Mouse (Mus musculus) left cerebral cortex, postnatal 36 days (tissue): ENCODE measurements at regions not wholly inside any gene's neighbourhood (a gene's known extent, or its start where the extent isn't known, plus 50 kb on each side); places are given as distances from the start of the nearest gene placed in this dataset.
"Not testable (repeated sequence)": the region's sequence is repeated elsewhere in the genome, so short reads cannot be mapped to it uniquely, and the experiment has no call there.

Experiments used
- DNase-seq, 2 experiments: peaks; one replicate each; pipeline ENCODE4 v3.0.0; 2021 to 2022; ENCODE audit warnings: low spot score in 2 of 2, mixed read lengths in 1 of 2
- intact Hi-C: fragments of 180-260 bp; cut with DNase I; formaldehyde crosslinking; loops from one replicate; pipeline ENCODE4 v1.15.1; 2025

- DNase-seq, result no peak
- intact Hi-C loops, result no loop called here
These were observed 107.5 kb upstream of the Rnf152 start for GRCm38 (mm10) chr1:105463819-105464614.

- no peak for DNase-seq
- intact Hi-C loops, result no loop called here
These were observed 106.2 kb upstream of the Rnf152 start for GRCm38 (mm10) chr1:105462695-105463094.

- DNase-seq, intact Hi-C loops: not testable (repeated sequence)
These were observed 99.3 kb upstream of the Rnf152 start for GRCm38 (mm10) chr1:105455783-105456182.

DNA sequence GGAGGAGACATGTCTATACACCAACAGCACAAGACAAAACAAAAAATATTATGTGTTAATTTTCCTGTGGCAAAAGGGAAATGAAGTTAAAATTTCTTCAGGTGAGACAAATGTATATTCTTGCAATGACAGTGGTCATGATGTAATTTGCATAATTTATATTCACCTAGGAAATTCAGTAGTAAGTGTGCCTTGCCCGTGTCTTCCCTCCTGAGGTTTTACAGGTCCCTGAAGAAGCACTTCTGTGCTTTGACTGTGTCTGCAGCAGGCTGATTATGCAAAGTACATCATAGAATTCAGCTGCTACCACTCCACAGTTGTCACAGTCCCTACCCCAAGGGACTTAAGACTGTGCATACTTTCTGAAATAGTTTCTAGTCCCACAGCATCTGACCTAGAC, 98.2 kb upstream of the Rnf152 start:
- intact Hi-C loops, result no loop called here
- no peak for DNase-seq

- intact Hi-C loops, result loop anchor here (10.0 kb wide), 1 partner anchor 461 kb away; no protein-coding TSS in a partner anchor
- no peak for DNase-seq
These were observed 89.7 kb upstream of the Rnf152 start for GRCm38 (mm10) chr1:105446212-105446611.

GRCm38 (mm10) chr1:105443546-105443945, 87.0 kb upstream of the Rnf152 start:
- intact Hi-C loops, result loop anchor here (10.0 kb wide), 1 partner anchor 459 kb away; no protein-coding TSS in a partner anchor
- DNase-seq, result no peak

GRCm38 (mm10) chr1:105440296-105440695, 83.8 kb upstream of the Rnf152 start:
- intact Hi-C loops, result loop anchor here (10.0 kb wide), 1 partner anchor 455 kb away; no protein-coding TSS in a partner anchor
- no peak for DNase-seq

GRCm38 (mm10) chr1:105434631-105435403, 78.3 kb upstream of the Rnf152 start:
- peak; percentile 8 to 13 for DNase-seq

DNA sequence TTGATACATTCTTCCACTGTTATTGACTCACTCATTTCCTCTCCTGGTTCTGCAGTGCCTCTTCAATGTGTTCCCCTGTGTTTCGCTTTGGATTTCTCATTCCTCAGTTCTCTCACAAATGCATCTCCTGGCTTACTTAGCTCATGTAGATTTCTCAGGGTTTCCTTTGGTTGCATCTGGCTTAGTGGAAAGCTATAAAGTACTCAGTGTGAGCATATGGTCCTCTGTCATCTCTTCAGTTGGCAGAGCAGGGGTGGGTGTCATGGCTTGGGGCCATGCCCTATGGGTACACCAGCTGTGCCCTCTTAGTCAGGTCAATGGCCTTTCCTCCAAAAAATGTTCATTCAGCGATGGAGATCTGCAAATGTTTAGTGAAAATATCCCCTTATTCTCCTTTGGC, 77.4 kb upstream of the Rnf152 start:
- DNase-seq, result no peak
- intact Hi-C loops, result no loop called here

More at GRCm38 (mm10) chr1:105434631-105435403, 78.3 kb upstream of the Rnf152 start:
- intact Hi-C loops, result no loop called here

GRCm38 (mm10) chr1:105431803-105432202, 75.3 kb upstream of the Rnf152 start:
- DNase-seq, result no peak
- intact Hi-C loops, result no loop called here

DNA sequence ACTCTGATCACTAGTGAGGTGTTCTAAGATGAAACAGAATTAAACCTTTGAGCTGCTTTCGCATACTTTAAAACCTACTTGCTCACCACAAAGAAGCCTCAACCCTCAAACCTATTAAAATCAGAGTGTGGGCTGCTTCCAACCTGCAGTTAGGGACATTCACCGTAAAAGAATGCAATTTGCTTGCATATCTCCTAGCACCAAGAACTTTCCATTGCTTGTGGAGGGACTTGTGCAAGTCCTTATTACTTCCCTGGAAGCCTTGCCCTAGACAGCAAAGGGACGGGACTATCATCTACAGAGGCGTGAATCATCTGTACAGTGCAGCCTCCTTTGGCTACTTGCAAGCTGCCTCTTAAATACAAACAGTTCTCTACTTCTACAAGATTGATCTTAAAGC, 74.2 kb upstream of the Rnf152 start:
- intact Hi-C loops, result no loop called here
- DNase-seq, result no peak

DNA sequence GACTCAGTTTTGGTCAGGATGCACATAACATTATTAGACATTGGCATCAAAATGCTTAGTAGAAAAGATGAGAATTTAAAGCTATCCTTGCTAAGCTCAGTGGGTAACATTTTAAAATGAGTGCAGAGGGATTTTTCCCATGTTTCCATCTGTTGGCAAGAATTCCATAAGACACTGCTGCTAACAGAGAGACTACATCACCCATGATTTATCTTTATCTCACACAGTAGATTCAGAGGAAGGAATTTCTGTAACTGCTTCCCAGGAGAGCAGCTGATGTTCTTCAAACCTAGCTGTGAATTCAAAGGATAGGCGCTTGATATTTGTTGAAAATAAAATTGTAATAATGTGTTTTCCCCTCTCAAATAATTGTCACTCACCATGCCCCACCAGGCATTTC, 71.7 kb upstream of the Rnf152 start:
- DNase-seq, result no peak
- intact Hi-C loops, result no loop called here

- intact Hi-C loops, result no loop called here
These were observed 69.6 kb upstream of the Rnf152 start for GRCm38 (mm10) chr1:105426086-105426485.

GRCm38 (mm10) chr1:105423380-105423779, 66.9 kb upstream of the Rnf152 start:
- intact Hi-C loops, result no loop called here
- no peak for DNase-seq

More at GRCm38 (mm10) chr1:105426086-105426485, 69.6 kb upstream of the Rnf152 start:
- DNase-seq, result no peak

GRCm38 (mm10) chr1:105422945-105423344, 66.4 kb upstream of the Rnf152 start:
- intact Hi-C loops, result no loop called here
- DNase-seq, result no peak

DNA sequence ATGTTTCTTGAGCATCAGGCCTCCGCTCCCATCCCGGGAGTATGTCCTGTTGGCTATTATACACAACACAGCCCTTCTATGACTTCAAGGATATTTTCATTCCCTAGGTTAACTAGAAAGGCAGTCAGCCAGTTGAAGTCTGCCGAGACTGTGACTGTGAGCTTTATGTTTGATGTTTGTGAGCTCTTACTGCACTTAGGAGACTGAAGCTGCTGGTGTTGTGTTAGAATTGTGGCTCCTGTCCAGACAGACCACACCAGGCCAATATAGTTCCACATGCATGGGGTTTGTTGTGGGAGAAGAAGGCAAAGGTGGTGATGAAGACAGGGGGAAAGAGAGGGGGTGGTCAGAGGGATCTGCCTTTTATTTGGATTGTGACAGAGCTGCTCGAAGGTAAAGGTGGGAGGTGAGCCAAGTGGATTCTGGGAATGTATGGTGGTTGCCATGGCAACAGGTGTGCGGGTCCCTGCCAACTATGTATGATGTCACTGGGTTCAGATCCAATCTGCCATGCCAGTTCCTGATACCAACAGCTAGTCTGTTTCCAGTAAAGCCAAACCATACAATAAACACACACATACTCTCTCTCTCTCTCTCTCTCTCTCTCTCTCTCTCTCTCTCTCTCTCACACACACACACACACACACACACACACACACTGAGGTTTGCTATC, 64.0 kb upstream of the Rnf152 start:
- DNase-seq, result peak; percentile 10 to 15

More for the DNA sequence above, 64.0 kb upstream of the Rnf152 start:
- intact Hi-C loops, result no loop called here
